Mouse (Mus musculus) T-cell, adult 2 months (primary cell): ENCODE data around the gene Ubqln3.

Experiments
- DNase-seq: peaks from one replicate; pipeline ENCODE4 v3.0.0; 2022; ENCODE audit warnings: low spot score

The Ubqln3 gene

DNA sequence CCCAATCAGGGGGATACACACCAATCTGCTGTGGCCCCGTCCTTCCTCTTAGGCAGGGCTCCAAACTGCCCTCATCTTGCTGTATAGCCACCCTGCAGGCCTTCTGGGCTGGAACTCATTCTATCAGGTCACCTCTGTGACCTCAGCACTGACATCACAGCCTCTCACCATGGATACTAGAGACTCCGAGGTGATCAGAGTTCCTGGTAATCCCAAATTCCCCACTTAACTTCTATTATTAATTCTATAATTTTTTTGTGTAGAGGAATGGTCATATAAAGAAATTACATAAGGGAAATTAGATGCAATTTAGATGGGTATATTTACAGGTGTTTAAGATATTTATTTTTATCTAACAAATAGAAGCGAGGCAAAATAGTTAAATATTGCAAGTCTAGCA lies at the start of gene Ubqln3:
Gene Ubqln3 (minus strand): TSS at position 101 of the 400 bp plus-strand sequence.
- DNase-seq: no peak

DNA sequence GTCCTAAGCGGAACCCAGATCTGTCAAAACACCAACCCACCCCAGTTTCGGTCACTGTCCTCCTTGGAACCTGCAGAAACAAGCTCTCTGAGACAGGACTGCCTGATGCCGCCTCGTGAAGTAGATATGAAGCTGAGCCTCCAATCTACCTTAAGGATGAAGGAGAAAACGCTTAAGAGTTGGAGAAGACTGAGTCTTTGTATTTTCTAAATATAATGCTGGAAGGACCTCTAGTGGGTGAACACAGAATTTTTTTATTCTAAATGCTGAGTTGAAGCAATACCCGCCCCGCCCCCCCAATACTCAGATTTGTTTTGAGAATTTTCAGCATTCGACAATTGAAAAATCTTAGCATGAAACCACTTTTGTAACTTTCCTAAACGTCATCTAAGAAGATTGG lies 48.2 kb upstream of the Ubqln3 start:
- DNase-seq: no peak

DNA sequence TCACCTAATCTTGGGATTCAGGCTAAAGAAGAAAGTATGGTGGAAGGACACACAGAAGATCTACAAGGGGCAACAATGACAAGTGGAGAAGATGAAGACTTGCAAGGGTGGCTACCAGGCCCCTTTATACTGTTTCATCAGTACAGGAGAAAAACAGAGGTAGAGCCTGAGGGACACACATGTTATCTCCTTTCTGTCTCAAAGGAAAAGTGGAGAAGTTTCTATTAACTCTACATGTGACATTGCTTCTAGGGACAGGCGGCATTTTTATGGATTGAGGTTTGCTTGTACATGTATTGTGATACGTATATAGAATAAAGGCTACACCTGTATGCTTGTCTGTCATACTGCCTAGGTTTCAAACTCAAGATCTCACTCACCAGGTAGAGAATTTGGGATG lies 40.2 kb upstream of the Ubqln3 start, which contains the start of gene Olfr648:
Gene Olfr648 (minus strand): TSS at position 101 of the 400 bp plus-strand sequence.
- no peak for DNase-seq

DNA sequence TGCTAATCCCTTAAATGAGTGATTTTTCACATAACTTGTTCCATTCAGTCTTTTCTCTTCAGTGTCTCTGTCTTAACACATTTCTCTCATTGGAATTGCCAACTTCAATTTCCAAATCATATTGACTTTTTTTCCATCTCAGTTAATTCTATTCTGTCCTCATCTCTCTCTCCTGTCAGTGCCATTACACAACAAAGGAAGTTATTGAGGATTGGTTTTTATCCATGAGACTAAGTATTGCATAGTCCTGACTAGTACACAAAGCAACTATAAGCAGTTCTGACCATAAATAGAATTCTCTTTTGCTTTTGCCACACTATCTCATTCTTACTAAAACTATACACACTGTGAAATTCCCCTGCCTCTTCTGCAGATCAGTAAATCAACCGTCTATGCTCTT lies 36.0 kb upstream of the Ubqln3 start:
- no peak for DNase-seq

DNA sequence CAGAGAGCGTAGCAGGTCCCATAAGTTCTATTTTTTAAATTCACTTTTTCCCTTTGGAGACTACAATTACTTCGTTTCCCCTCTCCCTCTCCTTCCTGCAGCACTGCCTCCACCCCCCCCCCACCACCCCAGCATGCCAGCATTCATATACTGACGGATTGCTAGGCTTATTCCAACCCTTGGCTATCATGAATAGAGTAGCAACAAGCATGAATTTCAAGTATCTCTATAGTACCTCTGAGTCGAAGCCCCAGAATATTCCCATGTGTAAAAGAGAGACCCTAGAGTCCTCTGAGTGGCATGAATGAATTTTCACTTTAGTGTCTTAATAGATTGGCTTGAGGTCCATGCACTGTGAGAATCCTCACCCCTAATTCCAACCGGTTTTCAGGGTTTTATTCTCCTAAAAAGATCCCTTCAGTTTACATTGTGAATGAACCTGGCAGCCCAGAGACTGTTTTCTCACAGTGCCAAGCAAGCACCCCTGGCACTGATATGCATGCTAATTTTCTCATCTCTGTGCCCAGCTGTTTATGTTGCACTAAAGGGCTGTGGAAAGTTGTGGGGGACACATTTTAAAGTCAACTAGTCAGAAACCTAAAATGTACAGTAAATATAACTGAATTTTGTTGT lies 35.5 kb upstream of the Ubqln3 start:
- DNase-seq: no peak

DNA sequence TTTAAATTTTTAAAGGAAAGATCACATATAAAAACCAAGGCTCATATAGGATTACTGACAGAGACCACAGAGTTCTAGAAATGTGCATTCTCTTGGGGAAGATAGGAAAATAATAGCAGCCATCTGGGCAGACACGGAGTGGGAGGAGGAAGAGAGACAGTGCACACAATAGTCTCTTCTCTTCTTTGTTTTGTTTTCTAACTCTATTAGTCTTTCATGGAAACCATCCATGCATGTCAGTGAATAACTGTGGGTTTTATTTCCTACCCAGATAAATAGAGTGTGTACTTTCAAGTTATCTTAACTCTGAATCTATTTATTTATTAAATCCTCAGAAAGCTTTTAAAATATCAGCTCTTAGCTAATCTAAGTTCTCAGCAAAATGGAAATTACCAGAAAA lies 32.0 kb upstream of the Ubqln3 start:
- no peak for DNase-seq

DNA sequence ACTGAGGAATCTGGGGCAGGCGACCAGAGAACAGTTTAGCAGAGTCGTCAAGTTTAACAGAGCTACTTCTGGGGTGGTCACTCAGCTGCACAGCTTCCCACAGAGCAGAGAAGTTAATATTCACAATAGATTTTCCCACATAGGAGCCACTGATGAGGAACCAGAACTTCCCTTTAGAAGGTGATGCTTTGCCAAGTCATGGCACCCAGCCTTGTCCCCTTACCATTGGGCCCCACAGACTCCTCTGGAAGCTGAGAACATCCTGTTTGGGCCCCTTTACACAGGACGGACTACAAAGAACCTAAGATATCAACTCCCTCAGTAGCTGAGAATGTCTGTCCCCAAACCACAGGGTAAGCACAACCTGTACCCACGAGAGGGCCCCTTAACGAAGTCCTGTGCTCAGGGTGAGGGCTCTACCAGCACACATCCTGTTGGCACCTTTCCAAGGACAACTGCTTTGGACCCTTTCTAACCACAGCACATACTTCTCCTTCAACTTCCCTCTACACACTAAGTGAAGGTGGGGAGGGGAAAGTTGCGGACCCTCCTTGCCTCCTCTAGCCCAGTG lies 26.6 kb upstream of the Ubqln3 start:
- peak; percentile 48 for DNase-seq

DNA sequence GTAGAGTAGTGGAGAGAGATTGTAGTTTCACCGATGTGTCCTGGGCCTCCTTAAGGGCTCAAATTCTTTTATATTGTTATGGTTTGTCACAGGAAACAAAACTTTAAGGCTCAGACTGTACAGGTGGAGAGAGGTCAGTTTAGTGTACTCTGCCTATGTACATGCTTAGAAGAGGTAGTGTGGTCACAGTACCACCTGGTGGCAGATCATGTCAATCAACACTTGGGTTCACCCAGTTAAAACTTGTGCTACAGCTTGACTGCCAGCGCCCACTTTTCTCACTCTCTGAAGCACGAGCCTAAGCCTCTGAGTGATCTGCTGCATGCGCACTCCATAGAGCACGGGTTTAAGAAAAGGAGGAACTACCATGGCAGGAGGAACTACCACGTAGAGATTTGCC lies 24.0 kb upstream of the Ubqln3 start:
- DNase-seq: no peak

DNA sequence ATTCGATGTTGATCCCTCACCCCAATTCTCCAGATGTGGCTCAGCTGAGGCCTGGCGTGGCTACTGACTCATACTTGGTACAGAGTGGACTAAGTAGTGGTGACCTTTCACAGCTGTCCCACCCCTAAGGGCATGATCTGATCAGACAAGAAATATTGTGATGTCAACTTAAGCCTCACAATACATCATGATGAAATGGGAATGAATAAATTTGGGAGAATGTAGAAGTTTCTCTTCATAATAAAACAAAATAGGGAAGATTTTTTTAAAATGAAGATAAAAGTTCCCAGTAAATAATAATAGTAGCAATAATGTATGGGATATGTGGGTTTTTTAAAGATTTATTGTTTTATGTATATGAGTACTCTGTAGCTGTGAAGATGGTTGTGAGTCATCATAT lies 7.4 kb upstream of the Ubqln3 start, which contains the start of gene Ubqlnl:
Gene Ubqlnl (minus strand): TSS at position 101 of the 400 bp plus-strand sequence.
- no peak for DNase-seq

DNA sequence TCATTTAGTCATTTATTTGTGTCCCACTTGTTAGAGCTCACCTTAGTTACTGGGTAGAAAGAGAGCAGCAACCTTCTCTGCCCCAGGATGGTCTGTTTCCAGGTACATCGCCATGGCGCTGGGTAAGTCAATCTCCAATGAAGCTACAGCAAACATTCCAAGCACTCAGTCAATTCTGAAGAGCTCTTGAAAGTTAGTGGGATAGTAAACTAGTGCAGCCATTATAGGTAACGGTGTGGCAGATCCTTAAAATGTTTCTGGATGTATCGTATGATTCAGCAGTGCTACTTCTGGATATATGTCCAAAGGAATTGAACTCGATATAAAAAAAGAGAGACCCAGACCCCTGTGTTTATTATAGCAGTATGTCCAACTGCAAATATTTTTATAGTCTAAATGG lies 5.8 kb downstream of the Ubqln3 start, which contains the start of gene Olfr643:
Gene Olfr643 (minus strand): TSS at position 101 of the 400 bp plus-strand sequence.
- no peak for DNase-seq

DNA sequence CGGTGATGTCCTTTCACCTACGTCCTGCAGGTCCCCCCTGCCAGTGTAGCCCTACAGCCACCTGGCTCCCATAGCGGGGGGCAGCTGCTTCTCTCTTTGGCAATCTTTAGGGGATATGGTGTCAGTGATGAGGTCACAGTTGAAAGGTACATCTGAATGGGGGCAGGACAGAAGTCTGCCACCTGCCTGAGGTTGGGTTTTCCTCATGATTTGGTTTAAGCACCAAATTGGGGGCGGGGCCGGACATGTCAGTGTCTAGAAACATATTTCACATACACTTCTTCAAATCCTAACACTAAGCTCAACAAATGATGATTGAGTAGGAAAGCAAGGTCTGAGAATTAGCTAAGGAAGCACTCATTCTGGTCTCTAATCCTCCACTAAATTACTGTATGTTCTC lies 13.4 kb downstream of the Ubqln3 start, which contains the start of gene Ubqln5:
Gene Ubqln5 (minus strand): TSS at position 101 of the 400 bp plus-strand sequence.
- no peak for DNase-seq

DNA sequence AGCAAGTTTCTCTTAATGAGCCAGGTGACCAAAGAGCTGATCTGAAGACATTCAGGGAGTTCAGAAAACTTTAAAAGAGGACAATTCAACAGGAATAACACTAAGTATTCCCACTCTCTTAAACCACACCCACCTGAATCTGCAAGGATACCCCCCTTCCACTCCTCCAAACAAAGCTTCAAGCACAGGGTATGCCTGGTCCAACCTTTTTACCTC lies 38.4 kb downstream of the Ubqln3 start, which contains the start of gene Olfr646:
Gene Olfr646 (plus strand): TSS at position 117 of the 216 bp plus-strand sequence.
- no peak for DNase-seq

DNA sequence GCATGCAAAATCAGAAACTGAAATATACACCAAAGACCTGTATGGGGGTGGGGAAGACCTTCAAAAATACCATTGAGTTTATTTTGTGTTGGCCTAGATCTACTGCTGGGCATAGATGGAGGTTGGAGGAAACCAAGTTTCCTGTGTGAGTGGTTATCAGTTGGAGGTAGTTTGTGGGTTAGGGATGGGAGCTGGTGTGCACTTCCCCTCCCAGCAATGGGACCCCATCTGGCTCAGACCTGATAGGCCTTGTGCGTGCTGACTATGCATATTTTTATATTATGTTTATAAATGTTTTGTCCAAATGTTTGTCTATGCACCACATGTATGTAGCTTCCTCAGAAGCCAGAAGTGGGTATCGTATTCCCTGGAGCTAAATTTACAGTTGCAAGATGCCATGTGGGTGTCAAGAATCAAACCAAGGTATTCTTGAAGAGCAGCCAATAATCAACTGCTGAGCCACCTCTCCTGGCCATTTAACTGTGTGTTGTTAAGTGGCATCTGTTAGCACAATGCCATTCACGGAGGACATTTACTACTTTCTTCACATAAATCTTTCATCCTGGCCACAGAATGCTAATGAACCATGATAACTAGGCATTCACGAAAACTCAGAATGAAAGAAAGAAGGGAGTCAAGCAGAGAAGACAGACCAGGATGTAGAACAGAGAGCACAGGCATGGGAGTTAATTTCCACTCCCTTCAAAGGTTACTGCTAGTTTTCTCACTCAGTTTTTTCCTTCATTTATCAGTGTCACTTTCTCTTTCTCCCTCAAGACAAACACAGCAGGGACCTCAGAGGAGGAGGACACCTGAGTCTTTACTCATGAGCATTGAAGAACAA lies 38.9 kb downstream of the Ubqln3 start:
- no peak for DNase-seq
